Mouse (Mus musculus): ENCODE measurements around the gene Crmp1. TPM values are rescaled to one million over a fixed set of nuclear protein-coding genes. Genes with fewer than 3 reads are reported as not detected.

Gene Crmp1
- total RNA-seq (2021), result 1 to 10 TPM; 1.1 to 4.2 TPM
- long read RNA-seq, experiment 1, transcript Crmp1-201 (14 exons, 2,906 nt), result major isoform, 6 of 6 reads
- long read RNA-seq, experiment 1, partial matches to known transcripts, result 0 of 6 reads
- long read RNA-seq, experiment 1, other reads (novel, unspliced or antisense), result 0 of 6 reads
- long read RNA-seq, experiment 2, partial matches to known transcripts, result 0 of 3 reads
- long read RNA-seq, experiment 2, other reads (novel, unspliced or antisense), result 0 of 3 reads

DNA sequence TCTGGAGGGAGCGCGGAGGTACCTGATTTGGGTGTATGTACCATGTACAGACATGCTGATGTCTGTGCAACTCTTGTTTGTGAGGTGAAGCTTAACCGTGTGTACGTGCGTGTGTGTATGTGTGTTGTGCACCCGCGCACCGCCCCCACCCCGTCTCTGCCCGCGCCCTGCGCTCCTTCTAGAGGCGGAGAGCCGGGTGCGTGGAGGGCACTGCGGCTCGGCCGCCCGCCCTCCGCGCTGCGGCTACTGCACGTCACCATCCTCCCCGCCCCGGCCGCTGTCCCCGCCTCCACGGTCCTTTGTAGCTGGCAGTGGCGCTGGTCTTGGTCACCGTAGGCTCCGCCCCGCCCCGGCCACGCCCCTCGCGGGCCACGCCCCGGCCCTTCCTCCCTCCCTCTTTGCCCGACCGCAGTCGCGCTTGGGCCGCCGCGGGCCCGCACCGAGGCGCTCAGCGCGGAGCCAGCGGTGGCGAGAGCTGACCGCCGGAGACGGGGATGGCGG, at the start of gene Crmp1:
Crmp1 (plus strand) TSS at position 290 of the 501 bp plus-strand sequence.
- intact Hi-C loops (cut with DNase I), result no loop called here
- no peak for DNase-seq

DNA sequence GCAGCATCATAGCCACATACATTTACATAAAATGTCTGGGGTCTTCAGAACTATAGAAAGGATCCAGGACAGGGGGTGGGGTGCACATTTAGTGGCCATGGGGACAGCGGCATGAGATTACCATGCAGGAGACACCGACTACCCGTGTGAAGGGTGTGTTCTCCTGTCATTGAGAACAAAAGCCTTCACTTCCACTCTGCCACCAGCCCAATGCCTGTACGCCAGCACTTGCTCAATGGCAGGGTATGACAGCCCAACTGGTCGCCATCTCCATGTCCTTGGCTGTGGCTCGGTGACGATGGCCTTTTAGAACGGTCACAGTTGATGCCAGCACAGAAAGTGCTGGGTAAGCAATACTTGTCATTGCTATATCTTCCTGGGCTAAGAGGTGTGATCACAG, 45.5 kb upstream of the Crmp1 start:
- intact Hi-C loops (cut with DNase I), result no loop called here
- no peak for DNase-seq

DNA sequence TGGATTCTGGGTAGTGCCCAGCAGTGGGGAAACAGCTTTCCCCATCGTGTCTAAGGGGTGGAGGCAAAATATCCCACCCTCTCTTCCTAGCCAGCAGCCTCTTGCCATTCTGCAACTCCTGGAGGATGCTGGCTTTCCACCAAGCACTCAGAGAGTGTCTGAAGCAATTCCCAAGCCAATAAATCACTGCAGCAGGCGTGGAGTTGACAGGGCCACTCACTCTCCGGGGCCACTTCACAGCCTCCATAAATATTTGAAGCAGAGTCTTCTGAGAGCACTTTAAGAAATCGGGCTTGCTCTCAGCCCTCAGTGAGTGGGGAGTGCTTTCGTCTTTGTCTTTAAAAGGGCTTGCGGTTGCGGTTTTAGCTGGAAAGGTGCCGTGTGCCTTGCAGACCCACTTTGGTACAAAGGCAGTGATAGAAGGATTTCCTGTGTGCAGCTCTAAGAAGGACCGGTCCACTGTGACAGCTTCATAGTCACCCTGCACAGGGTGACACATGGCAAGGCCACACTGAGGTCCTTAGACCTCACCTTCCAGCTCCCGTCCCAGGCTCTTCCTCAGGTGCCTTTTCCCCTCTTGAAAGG, 45.0 kb upstream of the Crmp1 start:
- no peak for DNase-seq
- intact Hi-C loops (cut with DNase I), result no loop called here

DNA sequence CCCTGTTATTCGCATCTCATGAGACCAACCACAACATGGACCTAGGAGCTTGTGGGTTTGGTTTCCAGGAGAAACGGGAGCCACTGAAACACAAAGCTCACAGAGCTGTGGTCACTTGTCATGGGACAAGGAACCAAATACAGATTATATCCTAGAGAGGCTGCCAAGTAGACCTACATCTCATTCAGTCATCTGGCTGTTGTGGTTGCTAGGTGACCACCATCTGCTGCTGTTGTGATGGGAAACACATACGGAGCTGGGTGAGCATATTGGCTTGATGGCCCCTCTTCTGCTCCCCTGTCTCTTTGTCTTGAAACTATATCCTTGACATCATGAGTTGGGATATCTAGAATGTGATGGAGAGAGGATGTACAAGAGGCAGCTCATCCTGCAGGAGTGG, 44.3 kb upstream of the Crmp1 start:
- DNase-seq, result no peak
- intact Hi-C loops (cut with DNase I), result no loop called here

DNA sequence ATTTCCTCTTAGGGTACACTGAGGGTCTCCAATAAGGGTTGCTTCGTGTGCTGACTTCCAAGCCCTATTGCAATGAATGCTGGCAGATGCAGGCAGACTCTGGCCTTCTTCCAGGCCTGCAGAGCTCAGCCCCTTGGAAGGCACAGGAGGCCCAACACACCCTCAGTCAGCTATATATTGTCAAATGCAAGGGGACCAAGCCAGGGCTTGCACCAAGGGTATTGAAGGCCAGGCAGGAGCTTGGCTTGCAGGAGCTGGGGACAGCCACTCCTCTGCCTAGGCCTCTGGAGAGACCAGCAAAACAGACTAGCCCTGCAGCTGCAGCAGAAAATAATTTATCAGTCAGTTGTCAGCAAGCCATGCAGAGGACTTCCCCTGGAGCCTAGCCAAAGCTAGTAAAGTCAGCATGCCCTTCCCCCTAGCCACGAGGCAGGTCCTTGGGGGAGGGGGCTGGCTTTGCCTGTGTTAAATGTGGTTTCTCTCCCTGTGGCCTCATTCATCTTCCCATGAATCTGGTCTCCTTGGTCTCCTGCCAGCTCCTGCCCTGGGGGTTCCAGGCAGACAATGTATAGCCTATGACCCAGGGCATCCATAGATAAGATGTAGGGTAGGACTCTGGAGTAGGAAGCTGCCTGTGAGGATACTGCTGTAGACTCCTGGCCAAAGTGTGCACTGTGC, 43.6 kb upstream of the Crmp1 start:
- intact Hi-C loops (cut with DNase I), result no loop called here
- peak; percentile 11 for DNase-seq

DNA sequence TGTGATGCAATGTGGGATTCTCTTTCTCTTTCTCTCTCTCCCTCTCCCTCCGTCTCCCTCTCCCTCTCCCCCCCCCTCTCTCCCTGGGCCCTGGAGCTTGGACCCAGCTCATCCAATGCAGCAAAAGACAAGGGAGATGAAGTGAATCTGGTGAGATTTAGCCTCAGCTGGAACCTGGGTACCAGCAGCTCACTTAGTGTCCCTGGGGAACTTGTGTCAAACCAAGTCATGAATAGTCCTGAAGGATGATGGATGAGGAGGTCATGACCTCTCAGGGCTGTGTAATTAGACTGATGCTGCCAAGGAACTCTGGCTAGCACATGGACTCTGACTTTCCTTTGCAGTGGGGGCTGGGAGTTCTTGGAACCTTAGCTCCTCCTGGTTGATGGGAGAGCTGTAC, 39.5 kb upstream of the Crmp1 start:
- intact Hi-C loops (cut with DNase I), result no loop called here

DNA sequence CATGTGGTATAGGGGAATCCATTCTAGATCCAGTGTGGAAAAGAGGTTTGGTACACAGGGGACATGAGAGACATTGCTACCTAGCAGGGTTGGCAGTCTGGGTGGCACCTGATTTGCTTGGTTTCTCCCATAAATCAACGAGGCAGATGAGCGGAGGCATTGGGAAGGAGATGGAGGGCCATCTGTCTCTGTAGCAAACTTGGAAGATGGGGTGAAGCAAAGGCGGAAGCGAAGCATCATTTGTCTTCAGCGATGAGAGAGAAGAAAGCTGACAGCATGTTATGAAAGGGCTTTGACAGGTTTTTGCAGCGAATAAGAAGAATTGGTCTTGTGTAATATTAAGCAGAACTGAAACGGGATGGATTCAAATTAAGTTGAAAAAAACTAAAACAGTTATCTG, 36.9 kb upstream of the Crmp1 start:
- no peak for DNase-seq
- intact Hi-C loops (cut with DNase I), result no loop called here

More for the DNA sequence above, 39.5 kb upstream of the Crmp1 start:
- DNase-seq, result no peak

DNA sequence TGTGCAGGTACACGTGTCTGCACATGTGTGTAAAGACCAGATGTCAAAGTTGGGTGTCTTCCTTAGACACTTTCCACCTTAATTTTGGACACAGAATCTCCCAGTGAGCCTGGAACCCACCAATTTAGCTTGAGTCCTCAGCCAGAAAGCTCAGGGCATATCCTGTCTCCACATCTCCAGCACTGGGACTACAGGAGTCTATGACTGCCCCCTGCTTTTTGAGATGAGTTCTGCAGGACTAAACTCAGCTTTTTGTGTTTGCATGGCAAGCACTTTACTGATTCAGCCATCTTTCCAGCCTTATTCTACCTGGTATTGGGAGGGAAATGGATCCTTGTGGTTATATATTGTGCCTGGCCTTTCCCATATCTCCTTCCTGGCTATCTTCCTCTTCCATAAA, 36.3 kb upstream of the Crmp1 start:
- intact Hi-C loops (cut with DNase I), result no loop called here
- no peak for DNase-seq

DNA sequence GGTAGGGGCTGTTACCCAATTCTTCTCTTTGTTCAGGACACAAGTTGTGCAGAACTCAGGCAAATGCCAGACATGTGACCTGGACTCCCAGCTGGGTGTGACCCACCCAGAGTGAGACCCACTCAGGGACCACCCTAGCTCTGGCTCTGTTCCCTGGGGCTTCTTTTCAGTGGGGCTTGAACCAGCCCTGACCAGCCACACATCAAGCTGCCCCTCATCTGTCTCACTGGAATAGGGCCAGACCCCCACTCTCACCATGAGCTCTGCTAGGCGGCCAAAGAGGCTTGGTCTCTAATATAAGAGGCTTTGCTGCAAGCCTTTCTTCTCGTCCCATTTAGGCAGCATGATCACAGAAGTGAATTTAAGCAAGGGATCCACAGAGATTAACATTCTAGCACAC, 35.4 kb upstream of the Crmp1 start:
- intact Hi-C loops (cut with DNase I), result no loop called here
- DNase-seq, result no peak

DNA sequence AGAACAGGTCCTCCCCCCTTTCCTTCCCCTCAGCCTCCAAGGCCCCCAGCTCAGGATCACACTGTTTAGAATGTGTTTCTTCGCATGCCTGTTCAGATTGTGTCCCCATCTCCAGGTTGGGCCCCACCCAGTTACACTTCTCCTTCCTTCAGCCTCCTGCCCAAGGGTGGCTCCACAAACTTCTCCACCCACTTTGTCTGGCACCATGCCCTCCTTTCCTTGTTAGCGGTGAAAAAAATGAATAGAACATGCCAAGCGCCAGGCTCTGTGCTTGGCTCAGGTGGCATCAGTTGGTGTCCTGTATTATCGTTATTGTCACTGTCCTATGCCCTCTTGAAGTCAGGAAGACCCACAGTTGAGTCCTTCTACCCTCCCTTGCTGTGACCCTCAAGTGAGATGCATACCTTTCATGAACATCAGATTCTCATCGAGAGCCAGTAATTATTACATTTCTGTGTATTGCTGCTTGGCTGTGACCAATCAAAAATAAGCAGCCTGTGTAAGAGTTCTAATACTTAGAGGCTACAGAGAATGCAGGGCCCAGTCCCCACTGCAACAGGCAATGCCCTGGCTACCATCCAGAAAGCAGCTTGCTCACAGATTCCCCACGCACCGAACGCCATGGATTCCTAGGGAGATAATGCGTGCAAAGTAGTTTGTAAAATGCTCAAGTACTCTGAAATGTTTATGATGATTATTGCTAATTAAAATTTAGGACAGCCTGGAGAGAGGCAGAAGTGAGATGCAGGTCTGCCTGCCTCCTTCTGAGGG, 28.6 kb upstream of the Crmp1 start:
- no peak for DNase-seq
- intact Hi-C loops (cut with DNase I), result no loop called here

DNA sequence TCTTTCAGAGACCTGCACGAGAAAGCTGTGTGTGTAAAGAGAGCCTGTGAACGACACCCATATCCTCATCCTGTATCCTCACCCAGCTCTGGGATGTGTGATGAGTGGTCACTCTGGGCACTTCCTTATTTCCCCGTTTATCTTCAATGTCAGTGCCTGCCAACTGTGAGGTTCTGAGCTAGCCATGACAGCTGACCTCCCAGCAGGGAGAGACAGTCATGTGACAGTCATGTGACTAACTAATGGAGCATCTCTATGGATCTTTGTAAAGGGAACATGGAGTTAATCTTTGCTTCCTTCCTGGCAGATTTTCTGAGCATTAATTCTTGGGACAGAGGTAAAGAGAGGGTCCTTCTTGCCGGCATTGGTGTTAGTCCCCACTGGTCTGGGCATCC, 28.0 kb upstream of the Crmp1 start:
- intact Hi-C loops (cut with DNase I), result no loop called here
- DNase-seq, result no peak

DNA sequence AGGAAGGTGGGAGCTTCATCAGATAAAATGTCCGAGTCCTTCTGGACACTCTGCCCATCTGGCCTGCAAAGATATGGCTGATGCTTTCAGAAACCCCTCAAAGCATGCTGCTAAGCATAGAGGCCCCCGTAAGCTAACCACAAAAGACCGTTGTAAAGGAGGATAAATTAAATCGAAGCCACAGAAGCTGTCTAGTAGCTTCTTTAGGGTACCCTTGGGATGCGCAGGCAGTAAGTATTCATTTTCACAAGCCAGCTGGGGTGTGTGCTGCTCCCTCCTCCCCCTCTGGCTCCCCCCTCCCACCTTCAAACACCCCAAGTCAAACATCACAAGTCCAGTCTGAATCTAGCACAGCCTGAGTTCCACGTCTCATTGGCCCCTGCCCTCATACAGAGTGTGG, 27.1 kb upstream of the Crmp1 start:
- intact Hi-C loops (cut with DNase I), result no loop called here
- no peak for DNase-seq

DNA sequence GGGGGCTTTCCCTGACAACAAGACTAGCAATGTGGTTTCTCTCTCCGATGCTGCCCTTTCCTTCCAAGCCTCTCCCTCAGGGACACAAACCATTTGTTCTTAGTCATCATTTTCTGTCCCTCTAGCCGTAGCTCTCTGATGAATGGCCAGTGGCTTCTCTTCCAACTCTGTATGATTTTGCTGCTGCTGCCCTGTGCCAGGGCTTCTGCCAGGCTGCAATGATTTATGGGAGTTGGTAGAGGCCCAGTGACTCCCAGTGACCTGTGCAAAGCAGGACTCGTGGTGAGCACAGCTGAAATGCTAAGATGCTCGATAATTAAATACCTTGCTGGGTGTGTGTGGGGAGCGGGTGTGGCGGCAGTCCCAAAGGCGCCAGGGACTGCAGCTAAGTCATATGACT, 26.5 kb upstream of the Crmp1 start:
- intact Hi-C loops (cut with DNase I), result no loop called here
- no peak for DNase-seq

DNA sequence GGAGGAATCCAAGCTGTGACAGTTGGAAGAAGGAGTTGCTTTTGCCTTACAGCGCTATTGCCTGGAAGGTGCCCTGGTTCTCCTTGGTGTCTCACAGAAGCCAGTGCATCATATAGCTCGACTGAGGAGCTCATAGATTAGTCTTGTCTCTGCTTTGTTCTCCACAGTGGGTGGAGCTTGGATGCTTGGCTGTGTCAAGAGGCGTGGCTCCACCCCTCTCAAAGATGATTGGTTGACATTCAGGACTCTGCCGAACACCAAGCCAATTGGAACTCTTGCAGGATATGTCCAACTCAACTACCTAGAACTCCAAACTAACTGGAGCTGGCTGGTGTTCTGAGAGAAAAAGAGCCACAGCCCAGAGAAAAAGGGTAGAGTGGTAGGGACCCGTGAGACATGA, 22.1 kb upstream of the Crmp1 start:
- DNase-seq, result no peak
- intact Hi-C loops (cut with DNase I), result no loop called here

DNA sequence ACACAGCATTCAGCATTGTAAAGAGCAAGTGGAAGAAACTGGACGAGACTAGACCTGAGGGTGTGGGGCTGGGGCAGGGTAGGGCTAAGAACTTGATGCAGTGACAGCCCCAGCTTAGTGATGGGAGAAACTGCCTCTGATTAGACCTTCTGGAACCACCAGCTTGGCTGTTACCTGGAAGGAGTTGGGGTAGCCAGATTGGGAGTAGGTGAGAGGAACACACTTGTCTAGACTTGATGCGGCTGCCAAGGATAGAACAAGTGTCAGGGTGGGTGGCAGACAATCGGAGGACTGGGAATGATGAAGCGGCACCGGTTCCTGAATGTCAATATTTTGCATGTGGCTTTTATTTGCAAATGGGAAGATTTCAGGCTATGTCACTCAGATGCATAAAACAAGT, 21.2 kb upstream of the Crmp1 start:
- intact Hi-C loops (cut with DNase I), result no loop called here
- DNase-seq, result no peak

DNA sequence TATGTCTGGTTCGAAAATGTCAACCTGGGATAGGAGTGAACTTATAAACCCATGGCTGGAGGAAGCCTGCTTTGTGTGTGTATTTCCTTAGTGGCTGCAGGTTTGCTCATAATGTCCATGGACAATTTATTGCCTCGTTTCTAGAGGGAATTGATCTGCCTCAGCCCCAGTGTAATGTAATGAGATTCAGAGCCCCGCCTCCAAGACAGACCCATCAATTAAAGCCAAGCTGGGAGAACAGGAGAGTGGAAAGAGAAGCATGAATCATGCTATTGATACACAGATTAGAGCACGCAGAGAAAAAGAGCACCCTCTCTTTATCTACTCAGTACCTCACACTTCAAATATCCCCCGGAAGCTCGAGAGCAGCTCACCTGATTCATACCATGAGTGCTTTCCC, 20.2 kb upstream of the Crmp1 start:
- intact Hi-C loops (cut with DNase I), result no loop called here
- DNase-seq, result no peak

DNA sequence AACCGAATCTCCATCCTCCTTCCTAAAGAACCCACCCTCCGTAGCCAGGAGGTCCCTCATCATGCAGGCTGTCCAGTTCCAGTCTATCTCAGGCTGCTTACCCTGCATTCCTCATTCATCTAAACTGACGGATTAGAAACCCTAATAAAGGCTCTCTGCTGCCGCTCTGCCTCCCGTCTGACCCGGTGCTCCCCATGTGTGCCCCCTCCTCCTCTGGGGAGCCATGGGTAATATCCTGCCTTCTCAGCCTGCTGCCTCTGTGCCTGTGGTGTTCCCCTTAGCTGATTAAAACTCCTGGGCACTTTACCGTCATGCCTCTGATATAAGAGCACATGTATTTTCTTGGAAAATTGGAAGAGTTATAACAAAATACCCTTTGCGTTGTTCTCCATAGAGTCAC, 19.4 kb upstream of the Crmp1 start:
- intact Hi-C loops (cut with DNase I), result no loop called here
- DNase-seq, result no peak

DNA sequence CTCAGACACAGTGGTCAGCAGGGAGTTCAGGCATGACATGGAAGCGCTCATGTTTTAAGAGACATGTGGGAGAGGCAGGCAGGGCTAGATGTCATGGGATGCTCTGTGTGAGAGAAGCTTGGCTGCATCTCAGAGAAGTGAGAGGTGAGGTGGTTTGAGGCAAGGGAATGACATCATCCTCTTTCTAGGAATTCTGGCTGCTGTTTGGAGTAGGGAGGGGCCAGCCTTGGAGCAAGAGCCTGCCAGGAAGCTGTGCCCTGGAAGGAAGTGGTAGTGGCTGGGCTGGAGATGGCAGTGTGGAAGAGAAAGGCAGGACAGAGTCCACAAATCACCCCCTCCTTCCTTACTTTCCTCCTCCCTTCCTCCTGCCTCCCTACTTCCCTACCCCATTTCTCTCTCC, 16.0 kb upstream of the Crmp1 start:
- intact Hi-C loops (cut with DNase I), result no loop called here
- no peak for DNase-seq

DNA sequence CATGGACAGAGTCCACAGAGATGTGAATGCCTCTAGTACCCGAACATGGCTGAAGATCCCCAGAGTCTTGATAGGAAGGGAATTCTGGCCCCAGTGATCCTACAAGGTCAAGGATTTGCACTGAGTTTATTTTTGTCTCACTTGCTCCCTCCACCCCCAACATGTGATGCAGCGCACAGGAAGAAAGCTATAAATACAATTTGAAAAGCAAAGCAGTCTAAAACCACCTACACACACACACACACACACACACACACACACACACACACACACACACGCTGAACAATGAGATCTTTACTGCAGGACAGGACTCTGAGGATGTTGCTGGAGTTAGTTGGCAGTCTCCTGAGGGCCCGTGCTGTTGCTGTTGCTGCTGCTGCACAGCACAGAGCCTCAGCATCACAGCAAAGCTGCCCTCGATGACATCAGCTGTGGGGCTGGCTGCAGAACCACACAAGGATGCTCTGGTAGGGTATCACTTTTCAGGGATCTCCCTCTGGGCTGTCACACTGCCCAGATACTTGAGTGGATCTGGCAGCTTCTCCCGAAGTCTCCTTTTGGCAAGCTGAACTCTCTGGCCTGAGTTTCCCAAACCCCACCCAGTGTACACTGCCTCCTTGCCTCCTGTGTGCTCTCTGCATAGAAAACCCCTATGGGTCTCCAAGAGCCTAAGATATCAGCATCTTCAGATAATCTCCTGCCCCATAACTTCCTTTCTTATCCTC, 13.6 kb upstream of the Crmp1 start:
- intact Hi-C loops (cut with DNase I), result no loop called here
- no peak for DNase-seq

DNA sequence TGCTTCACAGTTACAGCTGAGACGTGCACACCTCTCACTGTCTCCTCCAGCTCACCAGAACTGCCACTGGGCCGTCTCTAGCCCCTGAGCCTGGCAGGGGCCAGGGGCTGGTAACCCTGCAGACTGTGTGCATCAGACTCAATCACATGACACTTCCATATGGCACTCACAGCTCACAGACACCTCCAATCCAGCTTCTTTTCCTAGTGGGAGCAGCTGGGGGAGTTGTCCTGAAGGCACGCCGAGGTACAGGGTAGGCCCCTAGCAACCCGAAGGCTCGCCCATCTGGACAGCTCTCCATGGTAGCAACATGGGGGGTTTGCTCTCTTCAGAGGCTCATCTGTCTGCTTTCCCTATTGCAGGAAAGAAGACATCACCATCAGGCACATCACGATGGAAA, 12.8 kb upstream of the Crmp1 start:
- DNase-seq, result no peak
- intact Hi-C loops (cut with DNase I), result no loop called here
